Mouse (Mus musculus): ENCODE measurements at regions not wholly inside any gene's neighbourhood (a gene's known extent, or its start where the extent isn't known, plus 50 kb on each side); places are given as distances from the start of the nearest gene placed in this dataset.

- DNase-seq: peak; percentile 19
These were observed 86.3 kb downstream of the D16Ertd472e start for GRCm38 (mm10) chr16:78490245-78490644.

GRCm38 (mm10) chr16:78489604-78490003 lies 86.9 kb downstream of the D16Ertd472e start:
- no peak for DNase-seq

GRCm38 (mm10) chr16:78486531-78486930 lies 90.0 kb downstream of the D16Ertd472e start:
- DNase-seq: no peak

GRCm38 (mm10) chr16:78484319-78484718 lies 92.2 kb downstream of the D16Ertd472e start:
- no peak for DNase-seq

GRCm38 (mm10) chr16:78481571-78481970 lies 94.9 kb downstream of the D16Ertd472e start:
- no peak for DNase-seq

GRCm38 (mm10) chr16:78481065-78481464 lies 95.4 kb downstream of the D16Ertd472e start:
- no peak for DNase-seq

GRCm38 (mm10) chr16:78480261-78480660 lies 96.2 kb downstream of the D16Ertd472e start:
- no peak for DNase-seq

- peak; percentile 70 for DNase-seq
These were observed 96.5 kb upstream of the Btg3 start for GRCm38 (mm10) chr16:78473456-78473855.

GRCm38 (mm10) chr16:78459996-78460395 lies 83.0 kb upstream of the Btg3 start:
- DNase-seq: no peak

GRCm38 (mm10) chr16:78457731-78458151 lies 80.7 kb upstream of the Btg3 start:
- no peak for DNase-seq

- DNase-seq: no peak
These were observed 79.4 kb upstream of the Btg3 start for GRCm38 (mm10) chr16:78456345-78456744.

GRCm38 (mm10) chr16:78454509-78454908 lies 77.5 kb upstream of the Btg3 start:
- no peak for DNase-seq

- no peak for DNase-seq
These were observed 75.3 kb upstream of the Btg3 start for GRCm38 (mm10) chr16:78452303-78452702.

GRCm38 (mm10) chr16:78451750-78452149 lies 74.8 kb upstream of the Btg3 start:
- no peak for DNase-seq

- DNase-seq: peak; percentile 19
These were observed 74.3 kb upstream of the Btg3 start for GRCm38 (mm10) chr16:78451251-78451650.

- no peak for DNase-seq
These were observed 72.2 kb upstream of the Btg3 start for GRCm38 (mm10) chr16:78449231-78449630.

GRCm38 (mm10) chr16:78443262-78443661 lies 66.3 kb upstream of the Btg3 start:
- no peak for DNase-seq

GRCm38 (mm10) chr16:78442830-78443229 lies 65.8 kb upstream of the Btg3 start:
- no peak for DNase-seq

GRCm38 (mm10) chr16:78441961-78442360 lies 65.0 kb upstream of the Btg3 start:
- no peak for DNase-seq

GRCm38 (mm10) chr16:78435707-78436106 lies 58.7 kb upstream of the Btg3 start:
- no peak for DNase-seq

- DNase-seq: no peak
These were observed 50.6 kb upstream of the Btg3 start for GRCm38 (mm10) chr16:78427470-78428041.
